Mouse (Mus musculus) embryonic fibroblast, embryonic 13.5 days (primary cell): ENCODE results near the gene Trim29.

Experiments used
- CTCF ChIP-seq: IDR thresholded peaks from 2 replicates; pipeline ENCODE4 v1.5.1; 2011; ENCODE audit warnings: mild to moderate bottlenecking, control low read depth, low read length, moderate library complexity, borderline replicate concordance; ENCODE audit not compliant: insufficient read depth
- POLR2A ChIP-seq: IDR thresholded peaks from 2 replicates; pipeline ENCODE4 v1.6.1; 2011; ENCODE audit warnings: low read depth, mild to moderate bottlenecking, control low read depth, low read length, moderate library complexity

GRCm38 (mm10) chr9:43339614-43340020 is 29.0 kb downstream of the Trim29 start:
- TF ChIP-seq CTCF (peak; percentile 59), POLR2A (no peak)
